Mouse (Mus musculus) liver, adult 2 months (tissue): Measurements from ENCODE around the gene Psmb11.

Source experiments
- CTCF ChIP-seq: fragments of 200-500 bp; IDR thresholded peaks from 2 replicates; pipeline ENCODE4 v1.5.1; 2011; ENCODE audit warnings: low read depth, low read length, control low read depth
- POLR2A ChIP-seq: fragments of 200-500 bp; IDR thresholded peaks from 2 replicates; pipeline ENCODE4 v1.6.1; 2011; ENCODE audit warnings: low read length, control low read depth; ENCODE audit not compliant: insufficient read depth; ENCODE audit errors: extremely low read depth

DNA sequence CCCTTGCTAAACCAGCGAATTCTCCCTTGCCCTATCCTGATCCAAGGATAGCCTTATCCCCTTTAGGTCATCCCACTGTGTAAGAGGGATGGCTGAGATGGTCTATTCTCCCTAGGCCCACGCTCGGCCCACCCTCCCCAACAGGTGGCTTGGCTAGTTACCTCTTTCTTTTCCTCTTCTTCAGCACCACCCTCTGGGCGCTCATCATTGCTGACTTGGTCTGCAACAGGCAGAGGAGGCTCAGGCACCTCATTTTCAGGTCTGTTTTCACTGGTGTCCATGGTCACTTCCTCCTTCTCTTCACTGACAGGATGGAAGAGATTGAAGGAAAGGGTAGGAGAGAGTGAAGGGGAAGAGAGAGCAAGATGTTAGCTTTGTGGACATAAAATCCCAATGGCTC, 30.3 kb downstream of the Psmb11 start:
- TF ChIP-seq CTCF: no peak
- TF ChIP-seq POLR2A: no peak
